ENCODE assay signal across 24 mouse cellular contexts in the genomic region with DNA sequence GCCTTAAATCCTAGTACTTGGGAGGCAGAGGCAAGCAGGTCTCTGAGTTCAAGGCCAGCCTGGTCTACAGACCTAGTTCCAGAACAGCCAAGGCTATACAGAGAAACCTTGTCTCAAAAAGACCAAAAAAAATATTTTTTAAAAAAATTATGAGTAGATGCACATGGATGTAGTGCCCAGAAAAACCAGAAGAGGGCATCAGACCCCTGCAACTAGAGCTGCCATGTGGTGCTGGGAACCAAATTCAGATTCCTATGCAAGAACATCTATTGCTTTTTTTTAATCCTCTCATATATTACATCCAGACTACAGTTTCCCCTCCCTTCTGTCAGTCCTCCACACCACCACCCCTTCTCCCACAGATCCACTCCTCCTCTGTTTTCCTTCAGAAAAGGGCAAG. TPM values are rescaled to one million over a fixed set of nuclear protein-coding genes. Genes with fewer than 3 reads are reported as not detected.
"Had no signal": no experiment of that assay in that cellular context is flagged by ENCODE, and none has a peak within 500 bp of the region (broad histone marks: within the 10 kb centered on the region; RNA-seq: fewer than 3 reads in every experiment).

No protein-coding gene starts in this region.

- H3K27ac ChIP-seq: left cerebral cortex, adult 2 months; liver, embryonic 14.5 days; macrophage; midbrain, embryonic 12.5 days; midbrain, embryonic 15.5 days; neural tube, embryonic 12.5 days; neural tube, embryonic 15.5 days had no signal

- H3K4me3 ChIP-seq: left cerebral cortex, adult 2 months; midbrain, embryonic 12.5 days; midbrain, embryonic 15.5 days; neural tube, embryonic 12.5 days; neural tube, embryonic 15.5 days had no signal

- ATAC-seq: intestine, postnatal 0 days; midbrain, embryonic 15.5 days had no signal

- H3K9ac ChIP-seq: liver, embryonic 14.5 days; midbrain, embryonic 12.5 days; midbrain, embryonic 15.5 days; neural tube, embryonic 12.5 days; neural tube, embryonic 15.5 days had no signal

- DNase-seq: kidney, adult 2 months; kidney, postnatal 14 days; kidney, postnatal 4 days; layer of hippocampus, postnatal 36 days; lung, adult 18-20 months; lung, postnatal 14 days; retina, postnatal 1 day; right cerebral cortex, postnatal 4 days; thymus, postnatal 25 days had no signal

- H3K4me2 ChIP-seq: liver, embryonic 11.5 days; midbrain, embryonic 12.5 days; midbrain, embryonic 15.5 days; neural tube, embryonic 12.5 days; neural tube, embryonic 15.5 days had no signal

- H3K9me3 ChIP-seq: midbrain, embryonic 15.5 days; neural tube, embryonic 12.5 days; neural tube, embryonic 15.5 days had no signal

- H3K27me3 ChIP-seq: midbrain, embryonic 12.5 days; midbrain, embryonic 15.5 days; neural tube, embryonic 12.5 days; neural tube, embryonic 15.5 days had no signal

- H3K4me1 ChIP-seq: midbrain, embryonic 15.5 days; neural tube, embryonic 12.5 days; neural tube, embryonic 15.5 days had no signal

- H3K36me3 ChIP-seq: midbrain, embryonic 12.5 days; midbrain, embryonic 15.5 days; neural tube, embryonic 12.5 days; neural tube, embryonic 15.5 days had no signal

RNA-seq across cellular contexts. Expression of a gene that starts 2.2 kb away (rescaled TPM):
- polyA plus RNA-seq: intestine, postnatal 0 days; kidney, adult 2 months; kidney, embryonic 16.5 days; limb, embryonic 11.5 days; limb, embryonic 14.5 days; liver, embryonic 11.5 days; liver, embryonic 14.5 days; lung, embryonic 16.5 days; macrophage; midbrain, embryonic 12.5 days; midbrain, embryonic 15.5 days; neural tube, embryonic 12.5 days; neural tube, embryonic 15.5 days; stomach, embryonic 14.5 days; thymus, postnatal 0 days had no signal

RNA-seq across cellular contexts. Expression of a gene that starts 35.7 kb away (rescaled TPM):
- polyA plus RNA-seq: macrophage had no signal
